Mouse (Mus musculus) lung, embryonic 14.5 days (tissue): ENCODE results near the gene Camkmt. TPM values are rescaled to one million over a fixed set of nuclear protein-coding genes. Genes with fewer than 3 reads are reported as not detected.

Experiments
- ATAC-seq: fragments of 200-750 bp; cut with Nextera tagmentation; 2 replicates; pipeline ENCODE4 v1.8.0; 2017; ENCODE audit warnings: mild to moderate bottlenecking, moderate TSS enrichment, moderate library complexity; ENCODE audit not compliant: insufficient read depth
- DNase-seq: peaks from one replicate; pipeline ENCODE4 v3.0.0-alpha.2; 2015
- H3K27ac ChIP-seq: fragments of 300-500 bp; sonication (generic); 2 replicates; pipeline ENCODE4 v1.5.1; 2014; ENCODE audit warnings: low read depth, mild to moderate bottlenecking, moderate library complexity
- H3K27me3 ChIP-seq: fragments of 300-500 bp; sonication (generic); 2 replicates; pipeline ENCODE4 v1.6.1; 2014; ENCODE audit warnings: low read length, control low read depth; ENCODE audit not compliant: insufficient read depth
- H3K36me3 ChIP-seq: fragments of 300-500 bp; sonication (generic); 2 replicates; pipeline ENCODE4 v1.6.1; 2014; ENCODE audit warnings: control low read depth; ENCODE audit not compliant: insufficient read depth
- H3K4me1 ChIP-seq: fragments of 300-500 bp; sonication (generic); 2 replicates; pipeline ENCODE4 v1.6.1; 2014; ENCODE audit warnings: antibody characterized with exemption, control low read depth; ENCODE audit not compliant: insufficient read depth
- H3K4me2 ChIP-seq: fragments of 300-500 bp; sonication (generic); 2 replicates; pipeline ENCODE4 v1.6.1; 2014; ENCODE audit warnings: mild to moderate bottlenecking
- H3K4me3 ChIP-seq: fragments of 300-500 bp; sonication (generic); 2 replicates; pipeline ENCODE4 v1.5.1; 2014; ENCODE audit warnings: low read depth, low read length
- H3K9ac ChIP-seq: fragments of 300-500 bp; sonication (generic); 2 replicates; pipeline ENCODE4 v1.6.1; 2014
- H3K9me3 ChIP-seq: fragments of 300-500 bp; sonication (generic); 2 replicates; pipeline ENCODE4 v1.6.1; 2016; ENCODE audit warnings: low read depth, low read length, control low read depth
- CTCF ChIP-seq: IDR thresholded peaks from 2 replicates; pipeline ENCODE4 v1.5.1; 2016; ENCODE audit warnings: antibody characterized with exemption, low read depth
- WGBS: fragments of 180-500 bp; shearing (Covaris S2); extraction: QIAGEN DNeasy Blood & Tissue Kit; methylation state at CpG from one replicate; pipeline ENCODE4 v1.1.7; 2014; 5-methylcytosine and 5-hydroxymethylcytosine counted together
- polyA plus RNA-seq: library from polyadenylated mRNA; unstranded; fragments of >200 nt; fragmentation: Nextera tagmentation; extraction: Ambion mirVana; gene quantifications from 2 replicates; pipeline ENCODE4 v1.2.1, GENCODE M21; 2014

Camkmt gene
- polyA plus RNA-seq, 1 experiment from 2014 or later = 11.7 TPM

GRCm38 (mm10) chr17:85291601-85292000 is 201.2 kb downstream of the Camkmt start:
- no peaks in the 10 kb centered on the region for H3K36me3 ChIP-seq
- TF ChIP-seq CTCF = no peak
- ATAC-seq (no peak), DNase-seq (no peak)
- no peaks in the 10 kb centered on the region for H3K4me1 ChIP-seq
- H3K9me3 ChIP-seq = no peaks in the 10 kb centered on the region
- no peaks in the 10 kb centered on the region for H3K27me3 ChIP-seq
- no peak overlapping the region for H3K4me3 ChIP-seq
- H3K9ac ChIP-seq = no peak overlapping the region
- H3K4me2 ChIP-seq = no peak overlapping the region
- WGBS = 87% methylated on average over 5 of the region's 5 CpGs
- no peak overlapping the region for H3K27ac ChIP-seq

- Histone ChIP-seq H3K27me3 (no peaks in the 10 kb centered on the region), H3K9ac (no peak overlapping the region), H3K4me3 (no peak overlapping the region), H3K9me3 (no peaks in the 10 kb centered on the region), H3K27ac (no peak overlapping the region), H3K36me3 (no peaks in the 10 kb centered on the region), H3K4me2 (no peak overlapping the region), H3K4me1 (no peaks in the 10 kb centered on the region)
- ATAC-seq = no peak
- DNase-seq = no peak
- TF ChIP-seq CTCF = no peak
- WGBS = 79% methylated on average over 6 of the region's 6 CpGs
These were observed 201.9 kb downstream of the Camkmt start for GRCm38 (mm10) chr17:85292276-85292675.

- Histone ChIP-seq H3K9me3 (no peaks in the 10 kb centered on the region), H3K9ac (no peak overlapping the region), H3K4me3 (no peak overlapping the region), H3K4me2 (no peak overlapping the region), H3K27me3 (no peaks in the 10 kb centered on the region), H3K27ac (no peak overlapping the region), H3K4me1 (no peaks in the 10 kb centered on the region), H3K36me3 (no peaks in the 10 kb centered on the region)
- no peak for DNase-seq
- WGBS = 95% methylated on average over 3 of the region's 3 CpGs
- no peak for TF ChIP-seq CTCF
- no peak for ATAC-seq
These were observed 213.3 kb downstream of the Camkmt start for GRCm38 (mm10) chr17:85303686-85304085.

GRCm38 (mm10) chr17:85308566-85308965 is 218.2 kb downstream of the Camkmt start:
- no peak for DNase-seq

GRCm38 (mm10) chr17:85309046-85309445 is 218.7 kb downstream of the Camkmt start:
- Histone ChIP-seq H3K27ac (no peak overlapping the region), H3K9me3 (no peaks in the 10 kb centered on the region), H3K4me3 (no peak overlapping the region), H3K27me3 (no peaks in the 10 kb centered on the region), H3K36me3 (no peaks in the 10 kb centered on the region), H3K4me2 (no peak overlapping the region), H3K4me1 (no peaks in the 10 kb centered on the region), H3K9ac (no peak overlapping the region)
- 83% methylated on average over 10 of the region's 10 CpGs for WGBS
- no peak for ATAC-seq
- no peak for DNase-seq
- no peak for TF ChIP-seq CTCF

More at GRCm38 (mm10) chr17:85308566-85308965, 218.2 kb downstream of the Camkmt start:
- H3K27me3 ChIP-seq = no peaks in the 10 kb centered on the region
- H3K27ac ChIP-seq = no peak overlapping the region
- H3K9me3 ChIP-seq = no peaks in the 10 kb centered on the region
- no peak overlapping the region for H3K4me3 ChIP-seq
- H3K4me2 ChIP-seq = no peak overlapping the region
- H3K36me3 ChIP-seq = no peaks in the 10 kb centered on the region
- no peaks in the 10 kb centered on the region for H3K4me1 ChIP-seq
- no peak for TF ChIP-seq CTCF
- H3K9ac ChIP-seq = no peak overlapping the region
- 60% methylated on average over 7 of the region's 7 CpGs for WGBS
- no peak for ATAC-seq

GRCm38 (mm10) chr17:85311348-85311747 is 221.0 kb downstream of the Camkmt start:
- Histone ChIP-seq H3K9me3 (no peaks in the 10 kb centered on the region), H3K4me2 (no peak overlapping the region)
- 73% methylated on average over 13 of the region's 13 CpGs for WGBS

GRCm38 (mm10) chr17:85318401-85318800 is 228.0 kb downstream of the Camkmt start:
- DNase-seq (no peak), ATAC-seq (no peak)
- Histone ChIP-seq H3K9me3 (no peaks in the 10 kb centered on the region), H3K27ac (no peak overlapping the region), H3K27me3 (no peaks in the 10 kb centered on the region), H3K4me2 (no peak overlapping the region), H3K36me3 (no peaks in the 10 kb centered on the region), H3K4me3 (no peak overlapping the region), H3K4me1 (no peaks in the 10 kb centered on the region), H3K9ac (no peak overlapping the region)
- no peak for TF ChIP-seq CTCF
- 48% methylated on average over 10 of the region's 10 CpGs for WGBS

More at GRCm38 (mm10) chr17:85311348-85311747, 221.0 kb downstream of the Camkmt start:
- no peak for DNase-seq
- no peaks in the 10 kb centered on the region for H3K36me3 ChIP-seq
- H3K27ac ChIP-seq = no peak overlapping the region
- no peaks in the 10 kb centered on the region for H3K27me3 ChIP-seq
- no peak overlapping the region for H3K4me3 ChIP-seq
- TF ChIP-seq CTCF = no peak
- no peak overlapping the region for H3K9ac ChIP-seq
- ATAC-seq = no peak
- H3K4me1 ChIP-seq = no peaks in the 10 kb centered on the region

GRCm38 (mm10) chr17:85319779-85320300 is 229.5 kb downstream of the Camkmt start:
- H3K4me2 ChIP-seq = no peak overlapping the region
- DNase-seq (no peak), ATAC-seq (no peak)
- whole genome bisulfite sequencing = 63% methylated on average over 8 of the region's 8 CpGs
- TF ChIP-seq CTCF = no peak
- no peaks in the 10 kb centered on the region for H3K9me3 ChIP-seq
- H3K4me3 ChIP-seq = no peak overlapping the region
- H3K9ac ChIP-seq = no peak overlapping the region
- no peak overlapping the region for H3K27ac ChIP-seq
- H3K36me3 ChIP-seq = no peaks in the 10 kb centered on the region
- H3K4me1 ChIP-seq = no peaks in the 10 kb centered on the region
- H3K27me3 ChIP-seq = no peaks in the 10 kb centered on the region
